Mouse (Mus musculus) heart, adult 2 months (tissue): ENCODE measurements around the gene Rreb1. TPM values are rescaled to one million over a fixed set of nuclear protein-coding genes. Genes with fewer than 3 reads are reported as not detected.
A peak's percentile ranks its signal among the peaks of the same experiment; 100 is the strongest.

ENCODE experiments used
- DNase-seq, 2 experiments: peaks; one replicate each; pipeline ENCODE4 v3.0.0; 2021
- H3K27ac ChIP-seq: fragments of 200-600 bp; 2 replicates; pipeline ENCODE4 v1.8.1; 2022
- H3K27me3 ChIP-seq: fragments of 200-500 bp; 2 replicates; pipeline ENCODE4 v1.6.1; 2012; ENCODE audit warnings: mild to moderate bottlenecking, low read length, inconsistent platforms, mixed read lengths; ENCODE audit not compliant: control insufficient read depth, insufficient read depth
- H3K36me3 ChIP-seq: fragments of 200-500 bp; 2 replicates; pipeline ENCODE4 v1.6.1; 2012; ENCODE audit warnings: low read length, inconsistent platforms; ENCODE audit not compliant: control insufficient read depth, insufficient read depth
- H3K4me1 ChIP-seq: fragments of 200-500 bp; 2 replicates; pipeline ENCODE4 v1.6.1; 2011; ENCODE audit warnings: low read length; ENCODE audit not compliant: control insufficient read depth, insufficient read depth
- H3K4me3 ChIP-seq: fragments of 200-600 bp; 2 replicates; pipeline ENCODE4 v1.8.1; 2022
- H3K79me2 ChIP-seq: fragments of 200-500 bp; replicated peaks from 2 replicates; pipeline ENCODE4 v1.6.1; 2012; ENCODE audit warnings: mild to moderate bottlenecking, inconsistent platforms, low read length, moderate library complexity, mixed read lengths; ENCODE audit not compliant: control insufficient read depth, insufficient read depth
- H3K9ac ChIP-seq: fragments of 200-500 bp; 2 replicates; pipeline ENCODE4 v1.6.1; 2012; ENCODE audit warnings: low read depth, mild to moderate bottlenecking, control low read depth, inconsistent platforms, low read length, mixed read lengths
- CTCF ChIP-seq: fragments of 200-600 bp; IDR thresholded peaks from 2 replicates; pipeline ENCODE4 v1.8.1; 2022; ENCODE audit warnings: antibody characterized with exemption, mild to moderate bottlenecking, moderate library complexity
- EP300 ChIP-seq: fragments of 200-500 bp; IDR thresholded peaks from 2 replicates; pipeline ENCODE4 v1.6.1; 2011; ENCODE audit warnings: low read depth, low read length, control low read depth; ENCODE audit not compliant: insufficient read depth
- POLR2A ChIP-seq: fragments of 200-500 bp; IDR thresholded peaks from 2 replicates; pipeline ENCODE4 v1.6.1; 2011; ENCODE audit warnings: mild to moderate bottlenecking, low read depth, low read length, control low read depth; ENCODE audit not compliant: insufficient read depth
- WGBS: fragments of 180-500 bp; shearing (Covaris S2); methylation state at CpG from one replicate; pipeline ENCODE4 v1.1.7; 2018; 5-methylcytosine and 5-hydroxymethylcytosine counted together
- intact Hi-C: fragments of 180-260 bp; cut with DNase I; formaldehyde crosslinking; loops from one replicate; pipeline ENCODE4 v1.15.1; 2025
- polyA plus RNA-seq: library from polyadenylated mRNA; depleted of rRNA; stranded (reverse); fragments of >200 nt; gene quantifications from 2 replicates; pipeline ENCODE4 v1.2.3, GENCODE M21; 2012
- total RNA-seq, 2 experiments: library from RNA; stranded (reverse); gene quantifications; 2 replicates each; pipeline ENCODE4 v1.2.3; 2021

The Rreb1 gene
- total and polyA plus RNA-seq, 3 experiments = 12.8 to 57.5 (median 34.3) TPM

GRCm38 (mm10) chr13:37879556-37879955 is 101.4 kb downstream of the Rreb1 start:
- Histone ChIP-seq H3K4me3 (no peak overlapping the region), H3K27me3 (no peaks in the 10 kb centered on the region), H3K36me3 (peaks cover 13% of the 10 kb centered on the region), H3K79me2 (peaks cover 6% of the 10 kb centered on the region), H3K27ac (peak overlapping the region; percentile 54), H3K9ac (no peak overlapping the region), H3K4me1 (peaks cover 41% of the 10 kb centered on the region)
- no peak for DNase-seq
- TF ChIP-seq CTCF (no peak), EP300 (no peak), POLR2A (no peak)
- intact Hi-C loops = no loop called here
- WGBS = 21% methylated on average over 5 of the region's 5 CpGs

- peaks cover 41% of the 10 kb centered on the region for H3K4me1 ChIP-seq
- 40% methylated on average over 1 of the region's 1 CpGs for WGBS
- TF ChIP-seq EP300 (no peak), POLR2A (no peak), CTCF (no peak)
Observed at GRCm38 (mm10) chr13:37880035-37880434, 101.8 kb downstream of the Rreb1 start.

GRCm38 (mm10) chr13:37880581-37881130 is 102.5 kb downstream of the Rreb1 start:
- intact Hi-C loops = loop anchor here (5.0 kb wide), 1 partner anchor 53 kb away; no protein-coding TSS in a partner anchor
- peak; percentile 45 for DNase-seq
- peaks cover 45% of the 10 kb centered on the region for H3K4me1 ChIP-seq
- no peak for TF ChIP-seq POLR2A
- TF ChIP-seq EP300 = no peak
- no peak for TF ChIP-seq CTCF
- peak overlapping the region; percentile 54 for H3K27ac ChIP-seq
- H3K79me2 ChIP-seq = peaks cover 7% of the 10 kb centered on the region
- H3K36me3 ChIP-seq = peaks cover 13% of the 10 kb centered on the region
- H3K9ac ChIP-seq = peak overlapping the region; percentile 9
- no peaks in the 10 kb centered on the region for H3K27me3 ChIP-seq
- H3K4me3 ChIP-seq = no peak overlapping the region
- 22% methylated on average over 9 of the region's 9 CpGs for WGBS

More at GRCm38 (mm10) chr13:37880035-37880434, 101.8 kb downstream of the Rreb1 start:
- Histone ChIP-seq H3K27me3 (no peaks in the 10 kb centered on the region), H3K9ac (no peak overlapping the region; the same call in 1 of the 2 replicates), H3K79me2 (peaks cover 6% of the 10 kb centered on the region), H3K36me3 (peaks cover 13% of the 10 kb centered on the region), H3K4me3 (no peak overlapping the region), H3K27ac (peak overlapping the region; percentile 54)
- intact Hi-C loops = loop anchor here (5.0 kb wide), 1 partner anchor 53 kb away; no protein-coding TSS in a partner anchor
- no peak for DNase-seq

GRCm38 (mm10) chr13:37882521-37882920 is 104.3 kb downstream of the Rreb1 start:
- 31% methylated on average over 8 of the region's 8 CpGs for WGBS
- DNase-seq = peak; percentile 49 to 67

GRCm38 (mm10) chr13:37883008-37883407 is 104.8 kb downstream of the Rreb1 start:
- Histone ChIP-seq H3K27me3 (no peaks in the 10 kb centered on the region), H3K36me3 (peaks cover 13% of the 10 kb centered on the region), H3K27ac (peak overlapping the region; percentile 8; the same call in 1 of the 2 replicates), H3K79me2 (peaks cover 4% of the 10 kb centered on the region), H3K4me1 (peaks cover 38% of the 10 kb centered on the region), H3K4me3 (no peak overlapping the region), H3K9ac (no peak overlapping the region)
- TF ChIP-seq POLR2A = no peak
- TF ChIP-seq CTCF = no peak
- no peak for TF ChIP-seq EP300
- intact Hi-C loops = loop anchor here (5.0 kb wide), 1 partner anchor 56 kb away; no protein-coding TSS in a partner anchor
- DNase-seq = no peak
- 90% methylated on average over 5 of the region's 5 CpGs for WGBS

More at GRCm38 (mm10) chr13:37882521-37882920, 104.3 kb downstream of the Rreb1 start:
- Histone ChIP-seq H3K27ac (peak overlapping the region; percentile 43), H3K4me1 (peaks cover 40% of the 10 kb centered on the region), H3K4me3 (no peak overlapping the region), H3K9ac (no peak overlapping the region), H3K36me3 (peaks cover 13% of the 10 kb centered on the region), H3K79me2 (peaks cover 6% of the 10 kb centered on the region), H3K27me3 (no peaks in the 10 kb centered on the region)
- intact Hi-C loops = loop anchor here (5.0 kb wide), 1 partner anchor 55 kb away; no protein-coding TSS in a partner anchor
- no peak for TF ChIP-seq POLR2A
- no peak for TF ChIP-seq EP300
- no peak for TF ChIP-seq CTCF

GRCm38 (mm10) chr13:37885392-37885791 is 107.2 kb downstream of the Rreb1 start:
- Histone ChIP-seq H3K27me3 (no peaks in the 10 kb centered on the region), H3K27ac (no peak overlapping the region), H3K4me3 (no peak overlapping the region), H3K79me2 (peaks cover 6% of the 10 kb centered on the region), H3K36me3 (peaks cover 4% of the 10 kb centered on the region), H3K9ac (no peak overlapping the region), H3K4me1 (peaks cover 24% of the 10 kb centered on the region)
- TF ChIP-seq CTCF (no peak), POLR2A (no peak), EP300 (no peak)
- intact Hi-C loops = no loop called here
- 58% methylated on average over 2 of the region's 2 CpGs for WGBS
- DNase-seq = no peak
